Mouse (Mus musculus): ENCODE data around the gene Slc35g2.

GRCm38 (mm10) chr9:100569798-100570625 is 878 bp downstream of the Slc35g2 start:
- TF ChIP-seq E2F4 (IDR thresholded peaks at IDR 0.05; ENCODE audit: insufficient replicate concordance, low read depth, low read length), result no peak
- TF ChIP-seq TBP (conservative IDR thresholded peaks at IDR 0.05; ENCODE audit: low read depth, low read length), result no peak
- no peak for TF ChIP-seq ZMIZ1 (IDR thresholded peaks at IDR 0.05; ENCODE audit: low read depth, low read length)
- TF ChIP-seq EP300 (IDR thresholded peaks at IDR 0.05; ENCODE audit: low read length), result no peak
- TF ChIP-seq ELF1 (IDR thresholded peaks at IDR 0.05; ENCODE audit: low read depth, low read length), result no peak
- TF ChIP-seq NRF1 (IDR thresholded peaks at IDR 0.05; ENCODE audit: low read depth, low read length), result no peak
- no peak for TF ChIP-seq POLR2A (IDR thresholded peaks at IDR 0.05; ENCODE audit: low read depth, low read length)
